Mouse (Mus musculus) limb, embryonic 13.5 days (tissue): Measurements from ENCODE around the gene Calcrl. TPM values are rescaled to one million over a fixed set of nuclear protein-coding genes. Genes with fewer than 3 reads are reported as not detected.

Experiments
- ATAC-seq: fragments of 200-750 bp; cut with Nextera tagmentation; 2 replicates; pipeline ENCODE4 v1.8.0; 2017; ENCODE audit warnings: low read depth, moderate number of reproducible peaks, moderate TSS enrichment; ENCODE audit not compliant: low FRiP score
- H3K27ac ChIP-seq: fragments of 300-500 bp; sonication (generic); 2 replicates; pipeline ENCODE4 v1.5.1; 2015; ENCODE audit warnings: inconsistent platforms, mild to moderate bottlenecking, moderate library complexity
- H3K27me3 ChIP-seq: fragments of 300-500 bp; sonication (generic); 2 replicates; pipeline ENCODE4 v1.6.1; 2015; ENCODE audit warnings: mild to moderate bottlenecking, inconsistent platforms
- H3K36me3 ChIP-seq: fragments of 300-500 bp; sonication (generic); 2 replicates; pipeline ENCODE4 v1.6.1; 2015; ENCODE audit warnings: inconsistent platforms, mild to moderate bottlenecking, moderate library complexity
- H3K4me1 ChIP-seq: fragments of 300-500 bp; sonication (generic); 2 replicates; pipeline ENCODE4 v1.6.1; 2015; ENCODE audit warnings: inconsistent platforms
- H3K4me2 ChIP-seq: fragments of 300-500 bp; sonication (generic); replicated peaks from 2 replicates; pipeline ENCODE4 v1.6.1; 2015; ENCODE audit warnings: inconsistent platforms, mild to moderate bottlenecking, moderate library complexity
- H3K4me3 ChIP-seq: fragments of 300-500 bp; sonication (generic); 2 replicates; pipeline ENCODE4 v1.5.1; 2015; ENCODE audit warnings: moderate library complexity, mild to moderate bottlenecking, inconsistent platforms
- H3K9ac ChIP-seq: fragments of 300-500 bp; sonication (generic); 2 replicates; pipeline ENCODE4 v1.6.1; 2015; ENCODE audit warnings: mild to moderate bottlenecking, inconsistent platforms
- H3K9me3 ChIP-seq: fragments of 300-500 bp; sonication (generic); 2 replicates; pipeline ENCODE4 v1.6.1; 2016; ENCODE audit warnings: inconsistent platforms
- WGBS: fragments of 180-500 bp; shearing (Covaris S2); methylation state at CpG from one replicate; pipeline ENCODE4 v1.1.7; 2015; 5-methylcytosine and 5-hydroxymethylcytosine counted together
- polyA plus RNA-seq: library from polyadenylated mRNA; unstranded; fragments of >200 nt; fragmentation: Nextera tagmentation; extraction: Ambion mirVana; gene quantifications from 2 replicates; pipeline ENCODE4 v1.2.1, GENCODE M21; 2015

Calcrl gene
- polyA plus RNA-seq, 1 experiment from 2014 or later, result 17.4 TPM

GRCm38 (mm10) chr2:84387394-84388022, 37.7 kb downstream of the Calcrl start:
- peak overlapping the region; percentile 52 for H3K4me2 ChIP-seq
- H3K27me3 ChIP-seq, result no peaks in the 10 kb centered on the region
- H3K27ac ChIP-seq, result no peak overlapping the region
- H3K9ac ChIP-seq, result no peak overlapping the region
- no peaks in the 10 kb centered on the region for H3K9me3 ChIP-seq
- WGBS, result 74% methylated on average over 11 of the region's 11 CpGs
- H3K36me3 ChIP-seq, result no peaks in the 10 kb centered on the region
- peaks cover 3% of the 10 kb centered on the region; the same call in 1 of the 2 replicates for H3K4me1 ChIP-seq
- no peak for ATAC-seq
- H3K4me3 ChIP-seq, result peak overlapping the region; percentile 26

GRCm38 (mm10) chr2:84386563-84387393, 38.4 kb downstream of the Calcrl start:
- Histone ChIP-seq H3K4me1 (peaks cover 3% of the 10 kb centered on the region; the same call in 1 of the 2 replicates), H3K9me3 (no peaks in the 10 kb centered on the region), H3K27ac (no peak overlapping the region), H3K36me3 (no peaks in the 10 kb centered on the region), H3K4me3 (peak overlapping the region; percentile 26), H3K4me2 (peak overlapping the region; percentile 52), H3K9ac (no peak overlapping the region), H3K27me3 (no peaks in the 10 kb centered on the region)
- ATAC-seq, result peak; percentile 25; the same call in 1 of the 2 replicates
- WGBS, result 37% methylated on average over 18 of the region's 18 CpGs

DNA sequence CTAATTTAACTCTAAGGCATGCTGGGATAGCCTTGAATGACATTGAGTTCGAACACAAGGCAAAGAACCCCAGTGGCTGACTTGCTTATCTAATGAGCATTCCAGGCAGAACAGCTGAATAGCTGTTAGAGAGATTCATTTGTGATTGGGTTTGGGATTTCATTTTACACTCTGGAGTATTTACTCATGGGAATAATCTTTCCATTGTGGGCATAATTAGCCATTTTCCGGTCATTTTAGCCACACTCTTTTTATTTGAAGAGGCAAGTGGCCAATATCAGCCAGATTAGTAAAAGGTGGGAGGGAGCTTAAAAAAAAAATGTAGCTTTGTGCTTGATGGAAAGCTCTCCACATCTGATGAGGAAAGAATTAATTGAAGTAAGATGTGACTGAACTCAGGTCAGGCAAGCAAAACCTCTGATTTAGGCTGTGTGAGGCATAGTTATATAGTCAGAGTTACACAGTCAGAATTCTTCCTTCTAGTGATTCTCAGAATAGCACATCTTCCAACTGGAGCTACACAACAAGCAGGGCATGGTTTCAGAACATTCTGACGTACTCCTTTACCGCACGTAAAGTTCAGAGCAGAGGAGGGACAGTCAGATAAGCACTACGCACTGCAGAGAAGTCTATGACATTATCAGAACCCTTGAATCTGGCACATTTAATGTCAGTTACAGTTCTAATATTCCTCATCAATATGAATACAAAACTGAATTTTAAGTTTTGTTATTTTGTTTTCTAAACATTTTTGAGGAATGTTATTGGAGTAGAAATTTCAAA, 40.1 kb downstream of the Calcrl start:
- Histone ChIP-seq H3K4me2 (no peak overlapping the region), H3K27ac (no peak overlapping the region), H3K9me3 (no peaks in the 10 kb centered on the region), H3K36me3 (no peaks in the 10 kb centered on the region), H3K27me3 (no peaks in the 10 kb centered on the region), H3K9ac (no peak overlapping the region), H3K4me1 (peaks cover 3% of the 10 kb centered on the region; the same call in 1 of the 2 replicates), H3K4me3 (no peak overlapping the region)
- ATAC-seq, result no peak
- 76% methylated on average over 6 of the region's 6 CpGs for WGBS

DNA sequence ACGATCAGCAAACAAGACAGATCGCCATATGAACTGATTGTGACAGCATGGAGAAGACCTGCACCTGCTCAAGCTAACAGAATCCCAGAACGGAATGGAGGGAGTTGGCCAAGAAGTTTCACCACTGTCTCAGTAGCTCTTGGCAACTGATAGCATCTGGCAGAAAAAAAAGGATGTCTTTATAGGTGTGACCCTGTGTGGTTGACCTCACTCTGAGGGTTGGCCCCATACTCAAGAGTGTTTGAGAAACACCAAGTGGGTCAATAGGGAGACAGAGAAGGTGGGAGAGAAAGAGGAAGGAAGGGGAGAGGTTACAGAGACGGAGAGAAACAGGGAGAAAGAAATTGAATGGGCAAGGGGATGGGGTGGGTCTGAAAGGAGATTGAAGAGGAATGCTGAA, 41.4 kb downstream of the Calcrl start:
- WGBS, result 80% methylated on average over 4 of the region's 4 CpGs

DNA sequence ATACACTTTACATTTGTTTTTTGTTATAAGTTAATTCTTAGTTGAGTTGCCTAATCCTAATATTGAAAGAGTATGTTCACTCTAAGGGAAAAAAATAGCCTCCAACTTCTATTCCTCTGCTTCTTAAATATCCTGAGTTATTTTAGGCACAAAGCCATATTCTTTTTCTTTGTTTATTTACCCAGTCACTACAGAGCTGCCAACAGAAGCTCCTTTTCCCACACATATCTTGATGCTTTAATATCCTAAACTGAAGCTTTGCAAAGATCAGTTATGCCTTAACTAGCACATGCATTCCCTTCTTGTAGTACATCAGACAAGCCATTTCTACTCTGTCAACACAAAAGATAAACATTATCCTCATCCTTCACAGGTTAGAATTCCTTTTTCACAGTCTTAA, 42.7 kb downstream of the Calcrl start:
- Histone ChIP-seq H3K4me2 (no peak overlapping the region), H3K9me3 (no peaks in the 10 kb centered on the region), H3K4me1 (peaks cover 3% of the 10 kb centered on the region; the same call in 1 of the 2 replicates), H3K27ac (no peak overlapping the region), H3K36me3 (no peaks in the 10 kb centered on the region), H3K27me3 (no peaks in the 10 kb centered on the region), H3K9ac (no peak overlapping the region), H3K4me3 (no peak overlapping the region)
- ATAC-seq, result no peak

More for the DNA sequence above, 41.4 kb downstream of the Calcrl start:
- Histone ChIP-seq H3K9ac (no peak overlapping the region), H3K4me3 (no peak overlapping the region), H3K36me3 (no peaks in the 10 kb centered on the region), H3K27me3 (no peaks in the 10 kb centered on the region), H3K4me1 (peaks cover 3% of the 10 kb centered on the region; the same call in 1 of the 2 replicates), H3K9me3 (no peaks in the 10 kb centered on the region), H3K4me2 (no peak overlapping the region), H3K27ac (no peak overlapping the region)
- ATAC-seq, result no peak

- 80% methylated on average over 5 of the region's 5 CpGs for WGBS
- Histone ChIP-seq H3K27ac (no peak overlapping the region), H3K4me2 (no peak overlapping the region), H3K4me1 (0 out of 2 replicates have a peak, but pooled peaks cover 3% of the 10 kb centered on the region), H3K9me3 (no peaks in the 10 kb centered on the region), H3K9ac (no peak overlapping the region), H3K36me3 (no peaks in the 10 kb centered on the region), H3K4me3 (no peak overlapping the region), H3K27me3 (no peaks in the 10 kb centered on the region)
- ATAC-seq, result no peak
These were observed 43.2 kb downstream of the Calcrl start for GRCm38 (mm10) chr2:84381997-84382396.

GRCm38 (mm10) chr2:84380816-84381215, 44.4 kb downstream of the Calcrl start:
- Histone ChIP-seq H3K27ac (no peak overlapping the region), H3K36me3 (no peaks in the 10 kb centered on the region), H3K9ac (no peak overlapping the region), H3K9me3 (no peaks in the 10 kb centered on the region), H3K4me2 (no peak overlapping the region), H3K4me3 (no peak overlapping the region), H3K27me3 (no peaks in the 10 kb centered on the region), H3K4me1 (no peaks in the 10 kb centered on the region)
- no peak for ATAC-seq
- 92% methylated on average over 11 of the region's 11 CpGs for WGBS

DNA sequence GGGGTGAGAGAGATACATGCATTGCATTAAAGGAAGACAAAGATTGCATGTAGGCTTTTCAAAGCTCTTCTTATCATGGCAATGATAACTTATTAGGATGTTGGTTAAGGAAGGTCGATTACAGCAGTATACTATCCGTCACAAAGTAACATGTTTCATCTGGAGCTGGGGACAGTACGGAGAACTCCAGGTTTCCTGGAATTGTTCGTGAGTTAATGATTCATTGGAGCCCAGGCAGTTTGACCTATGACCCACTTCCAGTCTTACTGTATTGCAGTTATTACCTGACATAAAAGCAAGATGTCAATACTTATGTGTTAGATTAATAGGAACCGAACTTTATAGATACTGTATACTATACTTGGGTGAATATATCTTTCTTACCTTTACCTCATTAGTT, 46.5 kb downstream of the Calcrl start:
- Histone ChIP-seq H3K9me3 (no peaks in the 10 kb centered on the region), H3K9ac (no peak overlapping the region), H3K27me3 (no peaks in the 10 kb centered on the region), H3K36me3 (no peaks in the 10 kb centered on the region), H3K4me3 (no peak overlapping the region), H3K27ac (no peak overlapping the region), H3K4me1 (no peaks in the 10 kb centered on the region), H3K4me2 (no peak overlapping the region)
- WGBS, result 65% methylated on average over 5 of the region's 5 CpGs
- no peak for ATAC-seq

- Histone ChIP-seq H3K27me3 (no peaks in the 10 kb centered on the region), H3K4me1 (no peaks in the 10 kb centered on the region), H3K36me3 (no peaks in the 10 kb centered on the region), H3K27ac (no peak overlapping the region), H3K9me3 (no peaks in the 10 kb centered on the region), H3K9ac (no peak overlapping the region), H3K4me2 (no peak overlapping the region), H3K4me3 (no peak overlapping the region)
- ATAC-seq, result no peak
- WGBS, result 56% methylated on average over 5 of the region's 5 CpGs
These were observed 56.0 kb downstream of the Calcrl start for GRCm38 (mm10) chr2:84369256-84369655.

GRCm38 (mm10) chr2:84366742-84367141, 58.5 kb downstream of the Calcrl start:
- ATAC-seq, result no peak
- H3K9ac ChIP-seq, result no peak overlapping the region
- H3K36me3 ChIP-seq, result no peaks in the 10 kb centered on the region
- H3K4me2 ChIP-seq, result no peak overlapping the region
- H3K27ac ChIP-seq, result no peak overlapping the region
- no peaks in the 10 kb centered on the region for H3K27me3 ChIP-seq
- no peaks in the 10 kb centered on the region for H3K9me3 ChIP-seq
- H3K4me3 ChIP-seq, result no peak overlapping the region
- H3K4me1 ChIP-seq, result no peaks in the 10 kb centered on the region

DNA sequence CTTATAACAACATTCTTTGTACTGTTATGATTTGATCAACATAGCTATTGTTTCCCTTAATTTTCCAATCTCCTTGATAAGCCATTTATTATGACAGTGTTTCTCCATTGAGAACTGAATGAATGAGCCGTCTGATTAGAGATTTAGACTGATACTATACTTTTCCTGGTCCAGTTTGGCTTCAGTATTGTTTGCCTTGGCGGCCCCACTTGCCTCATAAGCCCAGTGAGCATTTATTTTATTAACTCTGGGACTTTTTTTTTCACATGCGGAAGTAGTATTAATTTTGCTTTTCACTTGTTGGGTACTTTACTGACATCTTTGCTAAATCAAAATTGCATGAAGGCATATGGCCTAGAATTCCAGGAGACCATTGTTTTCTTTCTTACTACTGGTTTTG, 59.9 kb downstream of the Calcrl start:
- no peaks in the 10 kb centered on the region for H3K4me1 ChIP-seq
- no peaks in the 10 kb centered on the region for H3K36me3 ChIP-seq
- 77% methylated on average over 3 of the region's 3 CpGs for WGBS
- no peak overlapping the region for H3K4me3 ChIP-seq
- no peak overlapping the region for H3K4me2 ChIP-seq
- H3K9ac ChIP-seq, result no peak overlapping the region
- no peak overlapping the region for H3K27ac ChIP-seq
- no peak for ATAC-seq
- H3K9me3 ChIP-seq, result no peaks in the 10 kb centered on the region
- no peaks in the 10 kb centered on the region for H3K27me3 ChIP-seq
